Mouse (Mus musculus) layer of hippocampus, postnatal 36 days (tissue): ENCODE measurements at regions not wholly inside any gene's neighbourhood (a gene's known extent, or its start where the extent isn't known, plus 50 kb on each side); places are given as distances from the start of the nearest gene placed in this dataset.

Source experiments
- DNase-seq, 2 experiments: peaks; one replicate each; pipeline ENCODE4 v3.0.0; 2022

DNA sequence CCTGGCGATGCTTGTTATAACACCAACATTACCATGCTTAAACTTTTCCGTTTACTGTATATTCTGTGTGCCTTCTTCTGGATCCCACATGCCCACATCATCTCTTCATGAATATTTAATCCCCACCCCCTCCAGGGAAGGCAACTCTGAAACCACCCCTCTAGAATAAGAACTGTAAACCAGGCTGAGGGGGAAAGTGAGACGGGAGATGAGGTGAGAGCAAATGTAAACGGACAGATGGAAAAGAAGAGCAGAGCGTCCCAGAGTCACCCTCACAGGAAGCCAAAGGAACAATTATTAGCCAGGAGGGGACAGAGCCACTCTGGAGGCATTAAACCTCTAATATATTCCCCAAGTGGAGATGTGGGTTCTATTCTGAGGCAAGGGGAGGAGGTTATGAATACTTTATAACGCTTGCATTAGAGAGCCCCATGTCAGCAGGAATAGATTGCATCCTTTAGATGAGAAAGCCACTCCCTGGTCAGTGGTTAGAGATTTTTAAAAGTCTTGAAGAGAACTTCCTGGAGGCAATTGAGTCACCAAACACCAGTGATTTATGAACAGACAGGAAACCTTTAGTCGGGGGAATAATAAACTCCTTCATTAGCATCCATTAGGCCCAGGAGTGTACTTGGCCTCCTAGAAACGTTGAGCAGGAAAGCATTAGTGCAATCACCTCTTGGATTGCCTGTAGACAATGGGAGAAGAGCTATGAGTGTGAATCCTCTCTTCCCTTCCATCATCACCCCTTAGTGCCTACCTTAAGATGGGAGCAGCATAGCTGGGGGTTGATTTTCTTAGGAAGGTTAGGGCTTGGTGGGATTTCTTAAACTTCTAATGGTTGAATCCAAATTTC, 220.1 kb downstream of the Elavl2 start:
- DNase-seq, result no peak

DNA sequence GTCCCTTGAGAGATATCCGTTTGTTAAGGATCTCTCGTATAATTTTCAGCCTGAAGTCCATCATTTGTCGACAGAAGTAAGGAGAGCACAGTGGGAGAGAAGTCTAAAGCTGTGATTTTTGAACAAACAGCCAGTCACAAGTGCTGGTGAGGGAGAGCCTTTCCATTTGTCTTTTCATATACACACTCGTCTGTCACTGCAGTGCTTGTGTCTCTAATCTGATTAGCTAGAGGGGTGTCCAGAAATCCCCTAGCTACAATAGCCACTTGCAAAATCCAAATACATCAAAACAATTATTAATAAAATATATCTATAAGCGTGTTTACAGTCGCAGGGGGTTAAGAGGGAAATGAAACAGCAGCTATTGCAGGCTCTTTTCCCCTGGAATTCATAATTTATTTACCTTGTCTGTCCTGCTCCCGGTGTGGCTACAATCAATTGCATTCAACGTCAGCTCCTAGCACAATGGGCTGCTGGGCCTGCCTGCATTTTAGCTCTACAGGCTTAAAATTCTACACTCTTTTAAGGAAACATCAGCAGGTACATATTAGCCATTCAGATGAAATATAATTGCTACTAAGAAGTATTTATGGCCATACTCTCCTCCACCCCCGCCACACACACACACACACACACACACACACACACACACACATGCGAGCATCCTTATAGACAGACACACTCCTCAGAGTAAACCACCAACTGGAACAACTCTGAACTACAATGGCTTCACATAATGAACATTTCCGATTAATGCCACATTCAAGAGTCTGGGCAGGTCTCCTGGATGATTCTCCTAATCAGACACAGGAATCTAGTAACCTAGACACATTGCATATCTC, 236.1 kb downstream of the Elavl2 start:
- DNase-seq, result no peak

DNA sequence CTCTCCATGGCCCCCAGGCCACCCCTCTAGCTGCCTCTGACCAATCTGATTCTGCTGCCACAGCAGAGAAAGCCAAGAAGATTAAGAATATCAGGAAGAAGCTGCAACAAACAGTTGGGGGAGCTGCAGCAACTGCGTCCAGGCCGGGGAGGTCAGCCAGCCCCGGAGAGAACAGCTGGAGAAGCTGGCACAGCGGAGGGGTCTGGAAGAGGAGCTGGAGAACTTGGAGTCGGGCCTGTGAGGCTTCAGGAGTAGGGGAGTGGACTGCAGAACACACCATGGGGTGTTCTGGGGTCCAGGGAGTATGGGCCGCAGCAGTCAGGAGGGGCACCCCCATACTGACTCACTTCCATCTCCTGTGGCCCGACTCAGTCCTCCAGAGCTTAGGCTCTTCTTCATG, 243.5 kb downstream of the Elavl2 start:
- no peak for DNase-seq

DNA sequence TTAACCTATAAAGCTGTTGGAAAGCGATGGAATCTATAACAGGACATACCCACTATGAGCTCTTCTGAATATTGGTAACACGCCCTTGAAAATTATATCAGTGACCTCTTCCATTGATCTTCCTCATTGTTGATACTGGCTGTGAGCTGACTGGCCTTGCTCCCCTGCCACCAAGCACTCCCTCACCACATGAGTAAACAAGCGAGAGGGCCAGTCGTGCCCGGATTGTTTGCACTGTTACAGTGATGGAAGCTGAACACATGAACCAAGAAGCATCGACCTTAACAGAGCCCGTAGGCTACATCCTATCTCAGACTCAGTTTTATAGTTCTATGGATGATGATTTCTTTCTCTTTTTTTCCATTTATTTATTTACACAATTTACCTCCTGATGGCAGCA, 255.9 kb downstream of the Elavl2 start:
- no peak for DNase-seq

DNA sequence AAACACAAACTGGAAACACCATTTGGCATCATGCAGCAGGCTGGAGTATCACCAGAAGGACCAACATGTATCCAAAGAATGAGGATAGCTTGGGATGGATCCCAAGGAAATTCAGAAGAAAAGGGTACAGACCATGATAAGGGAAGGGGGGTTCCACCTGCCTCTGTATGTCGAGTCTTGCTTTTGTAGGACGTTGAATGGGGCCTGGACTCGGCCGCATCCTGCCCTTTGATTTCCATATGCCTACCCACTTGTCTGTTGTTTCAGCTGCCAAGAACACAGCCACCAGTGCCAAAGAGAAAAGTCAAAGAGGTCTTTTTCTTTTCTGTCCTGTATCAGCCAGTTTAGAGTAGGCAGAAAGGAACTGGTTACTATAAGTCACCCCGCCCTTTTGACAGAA, 256.7 kb downstream of the Elavl2 start:
- DNase-seq, result no peak

DNA sequence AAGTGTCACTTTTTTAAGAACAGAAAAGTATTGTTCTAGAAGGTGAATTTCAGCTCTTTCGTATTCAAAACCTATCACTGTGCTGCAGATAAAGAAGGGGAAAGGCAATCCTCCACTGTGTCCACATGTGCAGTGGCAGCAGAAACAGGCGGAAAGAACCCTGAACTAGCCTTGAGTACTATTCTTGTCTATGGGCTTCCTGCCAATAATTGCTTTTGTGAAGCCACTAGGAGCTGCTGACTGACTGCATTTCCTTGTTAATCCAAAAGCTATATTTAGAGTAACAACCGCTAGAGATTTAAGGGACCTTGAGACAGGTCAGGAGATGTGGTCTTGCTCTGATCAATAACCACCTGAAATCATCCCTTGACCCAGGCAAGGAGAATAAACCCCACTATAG, 265.3 kb downstream of the Elavl2 start:
- DNase-seq, result no peak

DNA sequence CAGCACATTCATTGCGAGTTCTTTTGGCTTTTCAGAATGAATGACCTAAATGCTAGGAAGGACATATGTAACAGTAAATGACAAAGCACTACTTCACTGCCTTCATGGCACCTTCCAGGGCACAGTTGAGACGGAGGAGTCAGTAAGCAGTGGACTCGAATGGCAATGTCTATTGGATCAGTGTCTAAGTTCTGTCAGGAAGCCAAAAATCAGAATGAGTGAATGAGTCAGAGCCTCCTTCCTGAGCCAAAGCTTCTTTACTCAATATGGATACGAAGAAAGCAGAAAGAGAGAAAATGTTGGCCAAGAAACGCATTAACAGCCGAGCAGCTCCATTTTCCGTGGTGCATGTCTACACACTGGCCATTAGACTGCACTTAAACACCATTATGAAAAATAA, 268.3 kb downstream of the Elavl2 start:
- DNase-seq, result no peak

DNA sequence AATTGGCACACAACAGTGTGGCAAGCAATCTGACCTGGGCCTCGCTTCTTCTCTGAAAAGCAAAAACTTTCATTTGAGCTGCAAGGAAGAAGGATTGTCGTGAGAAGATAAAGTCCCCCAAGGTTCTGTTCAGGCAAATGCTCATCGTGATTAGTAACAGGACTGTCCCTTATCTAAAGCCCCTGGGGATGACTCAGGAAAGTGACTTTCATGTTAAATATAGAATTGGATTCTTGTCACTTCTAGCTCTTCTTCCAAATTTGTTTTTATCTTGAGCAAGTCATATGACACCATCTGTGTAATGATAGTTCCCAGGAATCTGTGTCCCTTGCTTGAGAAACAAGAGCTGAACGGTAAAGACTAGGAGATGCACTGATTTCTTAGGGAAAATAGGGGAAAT, 280.3 kb downstream of the Elavl2 start:
- no peak for DNase-seq

DNA sequence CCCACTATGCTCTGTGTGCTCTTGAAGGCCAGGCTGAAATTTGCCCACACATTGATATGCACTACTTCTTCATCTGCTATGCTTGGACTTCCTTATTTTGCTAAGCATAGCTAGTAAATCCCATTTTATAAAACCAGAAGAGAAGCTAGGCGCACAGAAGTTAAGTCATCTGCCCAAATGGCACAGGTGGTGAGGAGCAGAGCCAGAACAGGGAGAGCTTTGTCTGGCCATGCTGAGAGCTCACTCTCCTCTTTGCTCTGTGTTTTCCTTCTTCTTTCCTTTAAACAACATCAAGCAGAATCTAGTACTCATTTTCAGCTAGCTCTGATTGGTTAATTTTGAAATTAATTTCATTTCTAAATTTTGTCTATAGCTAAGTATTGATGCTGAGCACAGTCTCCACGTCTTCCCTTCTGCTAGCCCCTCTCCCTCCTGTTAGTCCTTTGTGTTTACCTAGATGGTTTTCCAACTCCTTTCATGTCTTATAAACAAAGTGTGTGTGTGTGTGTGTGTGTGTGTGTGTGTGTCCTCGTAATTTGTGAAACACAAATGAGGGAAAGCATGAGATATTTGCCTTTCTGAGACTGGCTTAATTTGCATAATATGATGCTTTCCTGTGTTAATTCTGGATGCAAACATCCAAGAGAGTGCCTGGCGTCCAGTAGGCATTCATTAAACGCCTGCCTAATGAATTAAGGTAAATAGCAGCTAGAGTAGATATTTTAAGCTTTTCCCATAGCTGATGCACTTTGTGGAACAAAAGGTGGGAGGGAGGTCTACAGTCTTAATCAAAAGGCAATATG, 283.6 kb downstream of the Elavl2 start:
- peak in 1 of 2 experiments; percentile 30 for DNase-seq

DNA sequence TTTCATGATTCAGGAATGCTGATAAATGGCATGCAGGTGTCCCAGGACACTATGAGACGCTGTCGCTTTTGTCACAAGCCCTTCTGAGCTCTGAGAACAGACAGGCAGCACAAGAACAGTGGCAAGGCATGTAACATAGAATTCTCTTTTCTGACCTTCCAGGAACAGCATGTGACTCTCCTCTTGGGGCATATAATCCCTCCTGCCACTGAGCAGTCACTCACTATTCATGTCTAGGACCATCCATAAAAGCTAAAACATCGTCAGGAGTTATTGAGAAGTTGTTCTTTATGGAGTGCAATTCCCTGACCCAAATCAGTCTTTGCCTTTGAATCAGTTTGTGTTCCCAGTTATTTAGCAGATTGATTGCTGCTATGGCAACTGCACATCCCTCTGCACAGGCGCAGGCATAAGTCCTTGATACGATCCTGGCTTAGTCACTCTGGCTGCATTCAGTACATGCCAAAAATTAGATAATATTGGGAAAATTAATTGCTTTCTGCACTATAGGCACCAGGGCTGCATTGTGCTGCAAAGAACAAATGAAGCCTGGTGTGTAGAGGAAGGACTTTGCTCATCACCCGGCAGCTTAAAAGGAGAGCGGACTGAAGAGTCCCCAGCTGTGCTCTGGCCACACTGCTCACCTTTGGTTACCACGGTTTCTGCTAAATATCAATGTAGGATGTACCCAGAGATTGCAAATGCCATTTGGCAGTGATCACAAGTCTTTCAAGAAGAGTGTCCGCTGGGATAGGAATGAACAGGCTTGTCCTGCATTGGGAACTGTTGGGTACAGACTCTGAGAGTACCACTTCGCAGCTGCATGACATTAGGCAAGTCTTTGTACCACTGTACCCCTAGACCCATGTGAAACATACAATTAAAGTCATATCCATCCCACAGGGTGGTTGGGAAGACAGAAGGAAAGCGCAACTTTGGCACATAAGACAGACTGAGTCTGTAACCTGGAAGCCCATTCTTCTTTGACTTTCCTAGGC, 288.6 kb downstream of the Elavl2 start:
- DNase-seq, result peak; percentile 33 to 57

DNA sequence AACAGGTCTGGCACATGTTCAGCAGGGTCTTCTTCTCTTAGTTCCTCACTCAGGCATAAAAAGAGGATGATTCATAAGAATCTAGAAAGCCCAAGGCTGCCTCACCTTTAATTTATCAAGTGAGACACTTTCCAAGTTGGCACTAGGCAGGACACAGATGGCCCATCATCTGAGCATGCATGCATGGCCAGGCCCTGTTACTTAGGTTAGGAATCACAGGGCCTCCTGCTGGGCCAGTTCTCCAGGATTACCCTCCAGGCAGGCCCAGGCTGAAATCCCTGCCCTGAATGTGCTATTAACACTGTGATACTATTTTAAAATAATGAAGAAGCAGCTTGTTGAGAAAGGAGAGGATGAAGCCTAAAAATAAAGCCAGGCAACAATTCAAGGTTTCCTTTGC, 304.5 kb downstream of the Elavl2 start:
- DNase-seq, result no peak

DNA sequence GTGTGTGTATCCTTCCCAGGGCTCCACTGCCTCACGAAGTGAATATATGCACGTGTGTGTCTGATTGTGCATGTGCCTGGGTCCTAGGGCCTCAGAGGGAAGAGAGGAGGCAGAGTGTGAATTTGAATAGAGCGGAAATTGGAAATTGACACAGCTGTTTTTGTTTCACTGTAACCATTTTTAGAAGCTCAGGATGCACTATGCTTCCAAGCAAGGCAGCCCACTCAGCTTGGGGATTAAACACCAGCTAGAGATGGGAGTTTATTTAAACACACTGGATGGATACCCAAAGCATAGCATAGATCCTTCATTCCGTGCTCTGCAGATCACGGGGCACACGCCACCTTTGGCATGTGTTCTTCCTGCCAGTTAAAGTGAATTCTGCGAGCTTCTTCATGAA, 306.2 kb downstream of the Elavl2 start:
- DNase-seq, result no peak

DNA sequence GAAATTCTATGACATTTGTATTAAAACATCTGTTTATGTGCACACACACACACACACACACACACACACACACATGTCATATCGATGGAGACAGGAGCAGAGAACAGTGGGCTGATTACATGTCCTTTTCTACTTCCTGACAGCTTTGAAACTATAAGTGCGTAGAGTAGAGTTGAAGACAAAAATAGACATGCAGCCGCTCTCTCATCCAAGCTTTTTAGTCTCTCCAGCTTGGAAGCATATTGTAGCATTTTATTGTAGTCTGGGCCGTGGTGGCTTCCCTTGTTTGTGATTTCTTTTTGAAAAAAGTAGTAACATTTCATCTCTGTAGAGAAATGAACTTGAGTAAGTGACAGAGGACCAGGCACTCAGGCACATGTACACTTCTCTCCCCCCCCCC, 306.7 kb downstream of the Elavl2 start:
- DNase-seq, result no peak

DNA sequence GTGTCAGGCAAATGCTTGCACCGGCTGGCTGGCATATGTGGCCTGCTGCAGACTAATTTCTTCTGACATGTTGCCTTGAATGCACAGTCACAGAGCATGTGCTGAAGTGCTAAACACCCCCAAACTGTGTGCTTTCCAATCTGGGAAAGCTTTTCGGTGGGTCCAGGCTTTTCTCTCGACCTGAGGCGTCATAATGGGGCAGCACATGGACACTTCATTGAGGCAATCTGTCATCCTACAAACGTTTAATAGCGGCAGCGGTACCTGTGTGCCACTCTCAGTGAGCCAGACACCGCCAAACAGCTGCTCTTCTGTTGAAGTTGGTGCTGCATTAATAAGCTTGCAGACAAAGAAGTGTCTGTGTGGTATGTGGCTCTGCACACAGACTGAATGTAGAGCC, 308.3 kb downstream of the Elavl2 start:
- DNase-seq, result peak; percentile 18 to 33

DNA sequence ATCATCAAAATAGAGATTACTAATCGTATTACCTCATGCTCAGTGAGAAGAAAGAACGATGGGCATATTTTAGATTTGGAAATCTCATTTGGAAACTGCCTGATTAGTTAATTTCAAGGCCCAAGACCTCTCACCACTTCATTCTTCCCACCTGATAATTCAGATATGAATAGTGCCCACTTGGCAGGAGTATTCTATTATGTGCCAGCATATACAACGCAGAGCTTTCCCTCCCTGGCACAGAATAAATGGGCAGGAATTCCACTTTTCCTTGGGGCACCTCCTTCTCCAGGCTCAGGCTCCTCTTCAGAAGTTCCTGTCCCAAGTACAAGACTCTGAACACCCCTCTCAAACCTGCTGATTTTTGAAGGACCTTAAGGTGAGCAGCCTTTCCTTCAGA, 308.7 kb downstream of the Elavl2 start:
- DNase-seq, result no peak

DNA sequence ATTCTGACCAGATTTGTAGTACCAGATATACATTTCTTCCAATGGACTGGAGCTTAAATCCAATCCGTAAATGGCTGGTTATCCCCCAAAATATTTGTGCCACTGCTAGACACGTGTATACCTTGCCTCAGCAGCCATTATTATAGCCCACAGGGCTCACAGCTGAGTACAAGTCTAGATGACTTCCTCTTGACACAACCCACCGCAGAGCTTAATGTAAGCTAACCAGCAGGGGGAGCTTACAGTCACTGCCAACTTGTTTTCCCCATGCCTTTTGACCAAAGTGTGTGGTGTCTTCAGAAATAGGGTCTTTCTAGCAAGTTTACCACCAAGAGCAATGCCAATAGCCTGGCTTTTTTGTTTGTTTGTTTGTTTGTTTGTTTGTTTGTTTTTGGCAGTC, 316.6 kb downstream of the Elavl2 start:
- no peak for DNase-seq

DNA sequence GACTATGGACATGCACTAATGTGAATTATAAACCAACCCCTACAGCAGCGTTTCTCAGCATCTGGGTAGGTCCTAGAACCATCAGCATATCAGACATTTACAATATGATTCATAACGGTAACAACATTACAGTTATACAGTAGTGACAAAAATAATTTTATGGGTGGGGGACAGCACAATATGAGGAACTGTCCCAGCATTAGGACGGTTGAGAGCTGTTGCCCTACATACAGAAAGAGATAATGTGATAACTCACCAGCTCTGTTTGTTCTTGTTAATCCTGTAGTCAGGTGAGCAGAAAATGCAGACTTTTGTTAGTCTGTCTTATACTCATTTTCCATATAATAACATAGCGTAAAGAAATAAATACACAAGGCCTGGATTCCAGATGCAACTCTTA, 319.1 kb downstream of the Elavl2 start:
- DNase-seq, result no peak

DNA sequence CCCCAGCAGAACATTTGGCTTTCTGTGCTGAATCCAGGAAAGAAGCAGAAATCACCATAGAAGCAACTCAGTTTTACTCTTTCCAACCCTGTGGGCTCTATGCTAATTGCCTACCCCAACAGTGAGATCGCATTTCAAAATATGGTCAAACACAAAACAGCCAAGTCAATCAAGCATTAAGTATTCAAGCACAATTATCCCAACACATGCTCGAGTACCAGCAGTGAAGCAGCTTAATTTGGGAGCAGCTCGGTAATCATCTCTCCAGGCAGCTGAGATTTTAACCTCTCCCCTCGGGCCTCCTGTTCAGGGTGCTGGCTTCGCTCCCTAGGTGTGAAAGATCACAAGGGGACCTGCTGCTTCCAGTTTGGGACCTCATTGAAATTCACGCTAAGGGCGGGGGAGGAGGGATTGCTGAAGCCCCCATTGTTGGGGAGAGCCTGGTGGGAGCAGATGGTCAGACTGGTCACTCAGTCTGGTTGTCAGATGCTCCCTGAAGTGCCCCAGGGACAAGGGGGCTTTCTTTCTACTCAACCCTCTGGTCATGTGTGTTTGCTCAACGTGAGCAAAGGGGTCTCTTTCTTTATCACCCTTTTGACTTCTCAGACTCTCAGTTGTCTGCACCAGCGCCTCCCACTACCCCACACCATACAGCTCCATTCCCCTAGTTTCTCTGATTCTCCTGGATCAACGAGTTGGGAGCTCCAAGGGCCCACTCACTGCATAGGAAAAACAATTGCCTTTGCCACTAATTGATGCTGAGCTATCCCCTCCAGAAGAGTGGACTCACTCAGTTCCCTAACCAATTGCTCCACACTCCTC, 319.8 kb downstream of the Elavl2 start:
- DNase-seq, result no peak

DNA sequence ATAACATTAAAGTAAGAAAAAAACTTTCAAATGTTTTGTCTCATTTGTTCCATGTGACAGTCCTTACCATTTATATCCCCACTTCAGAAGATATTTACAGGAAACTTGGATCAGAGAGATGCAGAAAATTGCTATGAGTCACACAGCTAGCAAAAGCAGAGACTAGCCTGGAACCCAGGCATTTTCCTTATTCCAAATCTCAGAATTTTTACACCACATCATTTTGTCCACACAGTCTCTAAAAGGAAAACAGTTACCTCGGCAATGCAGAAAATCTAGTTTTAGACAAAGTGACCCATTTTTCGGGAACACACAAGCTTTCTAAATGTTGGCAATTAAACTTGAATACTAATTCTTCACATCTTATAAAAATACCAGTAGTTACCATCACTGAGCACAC, 329.3 kb downstream of the Elavl2 start:
- no peak for DNase-seq

DNA sequence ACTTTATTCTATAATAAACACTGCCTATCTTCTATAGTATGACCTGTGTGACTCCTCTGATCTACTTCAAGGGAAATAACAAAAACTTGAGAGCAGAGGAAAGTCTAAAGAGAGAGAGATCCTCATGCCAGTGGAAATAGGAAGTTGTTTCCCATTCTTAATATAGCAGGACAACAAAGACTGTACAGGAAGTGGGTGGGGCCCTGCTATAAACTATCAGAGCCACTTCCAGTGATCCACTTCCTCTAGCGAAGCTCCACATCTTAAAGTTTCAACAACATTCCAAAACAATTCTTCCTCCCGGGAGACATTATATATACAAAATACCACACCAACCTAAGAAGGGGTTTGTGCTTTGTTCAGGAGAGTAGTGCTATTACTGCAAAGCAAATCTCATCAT, 339.7 kb downstream of the Elavl2 start:
- DNase-seq, result no peak

DNA sequence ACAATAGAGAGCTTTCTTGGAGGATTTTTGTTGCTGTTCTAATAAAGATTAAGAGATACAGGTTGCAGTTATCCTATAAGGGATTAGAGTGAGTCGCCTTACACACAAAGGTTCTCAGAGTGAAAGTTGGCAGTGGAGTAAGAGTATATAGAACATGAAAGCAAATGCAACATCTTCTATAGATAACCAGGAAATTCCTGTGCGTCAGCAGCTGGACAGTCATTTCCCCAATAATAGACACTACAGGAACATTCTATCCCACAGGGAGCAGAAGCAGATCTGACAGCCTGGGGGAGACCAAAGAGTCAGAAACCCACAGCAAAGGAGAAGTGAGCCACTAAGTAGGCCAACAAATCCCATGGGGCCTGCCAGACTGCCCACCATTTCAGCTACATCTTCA, 348.7 kb downstream of the Elavl2 start:
- DNase-seq, result no peak
